Mouse (Mus musculus) myocyte (in vitro differentiated cells): ENCODE results near the gene Ankrd23.

Source experiments
- POLR2A ChIP-seq: IDR thresholded peaks from one replicate; pipeline ENCODE4 v1.6.1; 2011; ENCODE audit warnings: low read depth, mild to moderate bottlenecking, control low read depth, moderate library complexity; ENCODE audit not compliant: insufficient read length
- TCF3 ChIP-seq: IDR thresholded peaks from one replicate; pipeline ENCODE4 v1.6.1; 2011; ENCODE audit warnings: low read depth, control low read depth; ENCODE audit not compliant: insufficient read length

DNA sequence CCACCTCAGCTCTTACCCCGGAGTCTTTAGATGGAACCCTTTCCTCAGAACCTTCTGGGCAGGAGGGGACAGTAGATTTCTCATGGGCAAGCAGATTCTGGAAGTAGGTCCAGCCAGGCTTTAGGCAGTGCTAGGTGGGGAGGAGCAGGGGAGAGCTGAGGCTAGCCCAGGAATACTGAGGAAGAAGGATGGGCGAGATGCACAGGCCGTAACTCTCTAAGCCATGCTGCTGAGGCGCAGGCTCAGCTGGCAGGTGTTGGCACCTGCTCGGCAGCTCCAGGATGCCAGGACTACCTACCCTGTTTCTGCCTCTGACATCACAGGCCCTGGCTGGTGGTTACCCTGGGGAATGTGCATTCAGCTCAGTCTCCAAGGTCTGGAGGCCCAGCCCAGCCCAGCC, 33.6 kb upstream of the Ankrd23 start:
- TF ChIP-seq POLR2A (no peak), TCF3 (no peak)
